Mouse (Mus musculus) small intestine, adult 10 weeks (tissue): ENCODE results near the gene Gbp2. TPM values are rescaled to one million over a fixed set of nuclear protein-coding genes. Genes with fewer than 3 reads are reported as not detected.

ENCODE experiments used
- polyA plus RNA-seq: library from polyadenylated mRNA; stranded (reverse); fragments of 350-450 nt; fragmentation: Illumina TruSeq; extraction: RNeasy Lipid Tissue Mini Kit (QIAGEN cat#74804); gene quantifications from one replicate; pipeline ENCODE4 v1.2.3, GENCODE M21; 2014; ENCODE audit warnings: low replicate concordance

The Gbp2 gene
- 30.8 TPM for polyA plus RNA-seq

GRCm38 (mm10) chr3:142620111-142620955, at the start of gene Gbp2:
Gene Gbp2 (plus strand): TSS chr3:142620602.

GRCm38 (mm10) chr3:142594547-142594946, 25.9 kb upstream of the Gbp2 start, which contains the start of gene Gbp2b:
Gene Gbp2b (plus strand): TSS chr3:142594847.

Other genes starting within 250 kb of the Gbp2 start
- gene Pdlim5, start 224.9 kb upstream of the Gbp2 start, polyA plus RNA-seq = 86.4 TPM
- gene Gbp5, start 126.6 kb upstream of the Gbp2 start, polyA plus RNA-seq = 9.6 TPM
- gene Gbp7, start 90.3 kb upstream of the Gbp2 start, polyA plus RNA-seq = 33.5 TPM
- gene Gbp3, start 60.6 kb upstream of the Gbp2 start, polyA plus RNA-seq = 22.2 TPM
- 51.2 TPM for gene Gbp2b, start 25.8 kb upstream of the Gbp2 start, polyA plus RNA-seq
- 19.4 TPM for gene Kyat3, start 80.4 kb downstream of the Gbp2 start, polyA plus RNA-seq
- gene Gtf2b, start 144.4 kb downstream of the Gbp2 start, polyA plus RNA-seq = 140 TPM